Mouse (Mus musculus) cerebral cortex, adult 2 months (tissue): ENCODE data around the gene Ppp1r32.

ENCODE experiments used
- WGBS: fragments of 180-500 bp; shearing (Covaris S2); methylation state at CpG from one replicate; pipeline ENCODE4 v1.1.7; 2018; 5-methylcytosine and 5-hydroxymethylcytosine counted together

The Ppp1r32 gene

DNA sequence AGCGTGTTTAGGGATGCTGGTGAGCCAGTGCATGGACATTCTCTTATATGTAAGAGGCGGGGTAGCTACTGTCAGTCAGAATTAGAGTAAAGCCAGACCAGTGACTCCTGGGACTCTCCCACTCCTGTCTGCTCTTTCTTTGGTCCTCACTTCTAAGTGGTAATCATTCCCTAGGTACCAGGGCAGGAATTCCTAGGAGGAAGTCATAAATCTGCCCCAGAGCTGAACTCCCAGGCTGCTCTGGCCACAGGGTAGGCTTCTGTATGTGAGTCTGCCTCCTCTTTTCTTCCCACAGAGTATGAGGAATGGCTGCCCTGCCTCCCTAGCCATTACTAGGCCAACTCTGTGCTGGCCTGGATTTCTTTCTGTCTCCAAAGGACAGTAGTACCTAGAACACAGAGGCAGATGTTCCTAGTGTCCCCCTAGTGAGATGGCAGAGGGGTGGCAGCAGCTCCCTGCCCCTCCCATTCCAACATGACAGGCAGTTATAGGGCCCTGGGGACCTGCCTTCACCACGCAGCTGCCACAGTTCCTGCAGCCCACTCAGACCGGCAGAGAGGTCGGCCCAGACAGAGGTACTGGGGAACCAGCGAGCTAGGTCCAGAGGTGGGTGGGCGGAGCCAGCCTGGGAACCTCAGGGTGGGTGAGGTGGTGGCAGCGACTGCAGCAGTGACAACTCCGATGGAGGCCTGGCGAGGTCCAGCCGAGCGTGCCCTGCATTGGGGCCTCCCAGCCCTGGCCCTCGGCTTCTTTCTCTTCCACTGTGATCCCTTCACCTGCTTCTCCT, 57.1 kb downstream of the Ppp1r32 start:
- WGBS, result 70% methylated on average over 13 of the region's 13 CpGs

DNA sequence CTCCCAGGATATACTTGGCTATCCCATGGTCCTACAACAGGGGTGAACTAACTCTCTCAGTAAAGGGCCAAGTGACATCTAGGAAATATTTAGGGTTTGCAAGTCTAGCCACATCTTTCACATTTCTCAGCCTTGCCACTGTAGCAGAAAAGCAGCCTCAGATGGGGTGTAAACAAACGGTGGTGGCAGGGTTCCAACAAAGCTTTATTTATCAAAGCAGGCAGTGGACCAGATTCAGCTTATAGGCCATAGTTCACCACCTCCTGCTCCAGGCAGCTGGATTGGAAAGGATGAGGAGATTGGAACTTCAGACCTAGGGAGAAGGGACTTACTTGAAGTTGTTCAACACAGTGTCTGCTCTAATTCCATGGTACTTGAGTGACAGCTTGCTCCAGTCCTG, 58.0 kb downstream of the Ppp1r32 start:
- 33% methylated on average over 1 of the region's 1 CpGs for WGBS
